Mouse (Mus musculus) megakaryocyte, embryonic 14.5 days (primary cell): ENCODE measurements around the gene Arhgap27.

Source experiments
- FLI1 ChIP-seq: IDR thresholded peaks from 2 replicates; pipeline ENCODE4 v1.6.1; 2012; ENCODE audit warnings: low read length, inconsistent platforms, mixed read lengths
- GATA1 ChIP-seq: IDR thresholded peaks from 3 replicates; pipeline ENCODE4 v1.6.1; 2012; ENCODE audit warnings: mixed read lengths, low read length, inconsistent platforms, borderline replicate concordance

GRCm38 (mm10) chr11:103294772-103295171, 68.7 kb downstream of the Arhgap27 start:
- no peak for TF ChIP-seq FLI1
- TF ChIP-seq GATA1: no peak
